ENCODE assay signal across 12 mouse cellular contexts in genomic region chr15:99014496-99015030, GRCm38 (mm10).
"Had no signal": no experiment of that assay in that cellular context is flagged by ENCODE, and none has a peak within 500 bp of the region (broad histone marks: within the 10 kb centered on the region; RNA-seq: fewer than 3 reads in every experiment).

No protein-coding gene starts in this region.

- H3K4me2 ChIP-seq: limb, embryonic 13.5 days; lung, embryonic 15.5 days; midbrain, embryonic 13.5 days; stomach, embryonic 15.5 days had no signal

- H3K9ac ChIP-seq: limb, embryonic 13.5 days; liver, embryonic 14.5 days; lung, embryonic 15.5 days; midbrain, embryonic 13.5 days; stomach, embryonic 15.5 days had no signal

- H3K27me3 ChIP-seq: limb, embryonic 13.5 days; midbrain, embryonic 13.5 days; stomach, embryonic 15.5 days had no signal

- DNase-seq: left cerebral cortex, postnatal 4 days; lung, postnatal 14 days; right cerebral cortex, postnatal 14 days; thymus, postnatal 4 days had no signal

- H3K9me3 ChIP-seq: limb, embryonic 13.5 days; lung, embryonic 15.5 days; midbrain, embryonic 13.5 days; stomach, embryonic 15.5 days had no signal

- ATAC-seq: hindbrain, postnatal 0 days; midbrain, embryonic 13.5 days had no signal

- H3K4me1 ChIP-seq: lung, embryonic 15.5 days had no signal

- H3K36me3 ChIP-seq: limb, embryonic 13.5 days; lung, embryonic 15.5 days; midbrain, embryonic 13.5 days; stomach, embryonic 15.5 days had no signal

- H3K27ac ChIP-seq: hindbrain, postnatal 0 days; layer of hippocampus, adult 2 months; limb, embryonic 13.5 days; liver, embryonic 14.5 days; lung, embryonic 15.5 days; macrophage; midbrain, embryonic 13.5 days; stomach, embryonic 15.5 days had no signal

- H3K4me3 ChIP-seq: layer of hippocampus, adult 2 months; limb, embryonic 13.5 days; lung, embryonic 15.5 days; midbrain, embryonic 13.5 days; stomach, embryonic 15.5 days had no signal
